Mouse (Mus musculus): ENCODE data around the gene Ppp1r26. TPM values are rescaled to one million over a fixed set of nuclear protein-coding genes. Genes with fewer than 3 reads are reported as not detected.

The Ppp1r26 gene
- total RNA-seq (2021), result 1 to 10 TPM; 6.9 to 7.4 TPM

DNA sequence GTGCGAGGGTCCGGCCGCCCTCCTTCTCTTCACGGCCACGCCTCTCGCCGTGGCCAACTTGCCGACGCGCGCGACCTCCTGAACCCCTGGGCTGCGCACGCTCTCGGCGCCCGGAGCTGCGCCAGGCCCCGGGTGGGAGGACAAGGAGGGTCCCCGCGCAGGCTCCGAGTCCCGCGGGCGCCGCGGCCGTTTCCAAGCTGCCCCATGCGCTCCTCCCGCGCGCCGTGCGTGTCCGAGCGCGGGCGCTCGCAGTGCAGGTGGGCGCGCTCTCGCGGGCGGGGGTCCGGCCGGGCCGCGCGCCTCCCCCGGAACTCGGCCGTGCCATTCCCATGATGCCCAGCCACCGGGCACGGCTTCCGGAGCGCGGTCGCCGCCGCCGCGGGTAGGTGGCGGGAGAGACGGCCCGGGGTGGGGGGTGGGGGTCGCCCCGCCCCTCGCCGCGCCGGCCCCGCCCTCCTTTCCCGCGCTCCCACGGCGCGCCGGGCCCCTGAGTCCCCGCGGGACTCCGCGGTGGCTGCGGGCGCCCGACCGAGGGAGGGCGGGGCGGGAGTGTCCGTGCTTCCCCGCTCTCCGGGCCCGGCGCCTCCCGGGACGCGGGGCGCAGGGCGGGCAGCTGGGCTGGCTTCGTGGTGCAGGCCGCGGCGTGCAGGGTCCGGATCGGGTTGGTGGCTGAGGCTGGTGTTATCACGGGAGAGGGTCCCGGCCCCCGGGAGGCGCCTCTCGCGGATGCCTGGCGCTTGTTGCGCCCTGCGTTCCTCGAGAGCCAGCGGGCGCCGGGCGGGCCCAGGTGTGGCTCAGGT is at the start of gene Ppp1r26:
Gene Ppp1r26 (plus strand): TSS at position 286 of the 800 bp plus-strand sequence.
- peak; percentile 39 for DNase-seq

DNA sequence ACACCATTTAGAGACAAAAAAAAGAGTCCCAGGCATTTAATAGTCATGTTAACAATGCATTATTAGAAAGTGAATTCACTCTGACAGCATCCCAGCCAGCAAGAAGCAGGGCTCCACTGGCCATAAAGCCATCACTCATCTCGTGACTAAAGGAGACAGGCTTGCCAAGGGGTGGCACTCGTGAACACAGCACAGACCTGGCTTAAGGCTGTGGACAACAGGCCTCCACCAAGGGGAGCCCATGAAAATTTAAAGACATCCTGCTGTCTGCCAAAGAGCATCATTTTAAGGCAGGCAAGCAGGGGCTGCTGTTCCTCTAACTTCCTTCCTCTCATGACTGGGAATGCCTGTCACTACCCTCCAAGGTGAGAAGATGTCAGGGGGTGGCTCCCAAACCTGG is 49.7 kb upstream of the Ppp1r26 start:
- no peak for DNase-seq

DNA sequence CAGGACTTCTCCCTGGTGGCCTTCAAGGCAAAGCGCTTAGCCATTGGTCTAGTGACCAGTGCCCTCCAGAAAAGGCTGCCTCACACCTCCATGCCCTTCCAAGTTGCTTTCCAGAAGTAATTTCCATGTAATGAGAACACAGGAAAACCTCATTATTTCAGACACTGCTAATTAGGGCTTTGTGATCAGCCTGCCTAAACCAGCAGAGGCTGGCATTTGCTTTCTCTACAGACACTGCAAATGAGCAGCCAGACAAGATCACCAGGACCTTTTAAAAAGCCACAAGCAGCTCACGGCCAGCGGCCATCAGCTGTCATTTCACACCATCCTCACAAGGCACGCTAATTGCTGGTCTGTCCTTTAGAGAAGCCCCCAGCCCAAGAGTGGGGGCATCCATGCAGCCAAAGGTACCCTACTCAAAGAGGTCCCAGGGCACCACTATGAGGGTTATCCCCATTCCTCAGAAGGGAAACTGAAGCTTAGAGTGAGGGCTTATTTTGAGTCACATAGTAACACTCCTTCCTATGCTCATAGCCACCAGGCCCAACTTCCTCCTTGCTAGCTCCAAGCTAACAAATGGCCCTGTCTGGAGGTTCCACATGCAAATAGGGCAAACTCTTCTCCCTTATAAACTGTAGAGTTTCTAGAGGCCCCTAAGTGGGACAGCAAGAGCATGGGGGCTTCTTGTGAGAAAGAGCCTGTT is 49.0 kb upstream of the Ppp1r26 start:
- no peak for DNase-seq

DNA sequence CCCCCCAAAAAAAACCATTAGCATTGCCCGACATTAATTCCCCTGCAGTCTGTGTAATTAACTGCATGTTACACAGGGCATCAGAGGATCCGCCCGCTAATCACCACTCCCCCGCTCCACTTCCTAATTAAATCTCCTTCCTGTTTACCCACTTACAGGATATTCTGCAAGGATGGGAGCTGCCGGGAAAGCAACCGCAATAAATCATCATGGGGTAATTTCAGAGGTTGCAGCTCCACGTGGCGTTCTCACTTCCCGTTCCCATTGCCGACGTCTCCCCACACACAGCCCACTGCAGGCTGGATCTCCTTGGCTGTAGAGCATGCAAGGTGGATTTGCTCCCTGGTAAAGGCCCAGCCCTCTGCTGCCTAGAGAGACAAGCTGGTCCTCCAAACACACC is 45.0 kb upstream of the Ppp1r26 start:
- peak; percentile 24 for DNase-seq

DNA sequence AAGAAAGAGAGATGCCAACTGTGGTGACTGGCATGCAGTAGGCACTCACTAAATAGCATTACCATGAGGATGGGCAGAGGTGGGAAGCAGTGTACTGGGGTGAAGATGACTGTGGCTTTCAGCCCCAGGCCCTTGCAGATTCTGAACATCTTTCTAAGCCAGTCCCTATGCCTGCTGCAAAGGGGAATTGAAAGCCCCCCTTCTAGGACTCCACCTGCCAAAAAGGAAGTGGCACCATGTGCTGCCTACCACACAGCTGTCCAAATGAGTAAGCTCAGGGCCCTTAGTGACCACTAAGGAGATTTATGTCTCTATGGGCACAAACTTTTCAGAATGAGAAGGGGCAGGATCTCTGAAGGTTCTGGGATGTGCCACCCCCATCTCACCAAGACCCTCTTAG is 44.5 kb upstream of the Ppp1r26 start:
- DNase-seq, result no peak

DNA sequence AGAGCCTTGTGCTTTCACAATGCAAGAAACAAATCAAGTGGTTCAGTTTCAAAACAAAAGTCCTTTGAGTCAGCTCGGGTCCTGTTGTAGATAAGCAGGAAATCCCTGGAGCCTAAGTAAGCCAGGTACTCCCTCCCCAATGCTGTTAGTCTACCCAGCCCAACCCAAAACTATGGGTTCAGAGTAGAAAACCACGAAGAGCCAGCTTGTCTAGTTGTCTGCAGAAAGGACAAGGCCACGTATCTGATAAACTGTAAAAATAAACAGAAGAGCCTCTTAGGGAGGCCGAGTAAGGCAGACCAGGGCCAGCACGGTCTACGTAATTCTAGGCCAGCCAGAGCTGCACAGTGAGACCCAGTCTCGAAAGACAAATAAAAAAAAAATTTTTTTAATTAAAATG is 38.8 kb upstream of the Ppp1r26 start:
- no peak for DNase-seq

DNA sequence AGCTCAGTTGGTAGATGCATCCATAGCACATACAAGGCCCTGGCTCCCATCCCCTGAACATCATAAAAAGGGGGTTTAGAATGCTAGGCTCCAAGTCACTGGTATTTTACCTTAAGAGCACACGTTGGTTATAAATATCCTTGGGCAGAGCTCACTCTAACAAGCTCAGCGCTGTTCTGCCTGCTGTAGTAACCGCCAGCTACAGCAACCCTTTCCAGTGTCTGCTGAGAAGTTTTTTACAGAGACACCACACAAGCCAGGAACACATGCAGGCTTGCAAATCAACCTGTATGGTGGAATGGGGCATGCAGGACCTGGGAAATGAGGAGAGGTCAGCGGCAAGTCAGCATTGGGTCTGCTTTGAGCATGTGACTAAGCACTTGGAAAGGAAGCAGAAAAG is 37.5 kb upstream of the Ppp1r26 start:
- no peak for DNase-seq

DNA sequence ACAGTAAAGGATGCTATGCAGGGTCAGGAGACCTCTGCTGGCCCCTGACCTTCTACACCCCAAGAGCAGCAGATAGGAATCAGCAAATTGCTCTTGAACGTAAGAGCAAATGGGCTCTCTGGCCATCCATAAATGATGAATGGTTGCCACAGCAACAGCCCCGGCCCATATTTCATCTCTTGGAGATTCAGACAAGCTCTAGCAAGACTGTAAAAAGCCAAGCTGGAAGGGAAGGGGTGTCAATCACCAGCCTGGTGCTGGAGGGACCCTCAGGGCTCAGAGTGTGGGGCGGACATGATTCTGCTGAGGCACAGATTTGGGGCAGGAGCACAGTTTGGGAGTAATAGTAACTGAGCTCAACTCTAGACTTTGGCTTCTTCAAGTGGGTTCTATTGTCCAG is 37.0 kb upstream of the Ppp1r26 start:
- DNase-seq, result no peak

DNA sequence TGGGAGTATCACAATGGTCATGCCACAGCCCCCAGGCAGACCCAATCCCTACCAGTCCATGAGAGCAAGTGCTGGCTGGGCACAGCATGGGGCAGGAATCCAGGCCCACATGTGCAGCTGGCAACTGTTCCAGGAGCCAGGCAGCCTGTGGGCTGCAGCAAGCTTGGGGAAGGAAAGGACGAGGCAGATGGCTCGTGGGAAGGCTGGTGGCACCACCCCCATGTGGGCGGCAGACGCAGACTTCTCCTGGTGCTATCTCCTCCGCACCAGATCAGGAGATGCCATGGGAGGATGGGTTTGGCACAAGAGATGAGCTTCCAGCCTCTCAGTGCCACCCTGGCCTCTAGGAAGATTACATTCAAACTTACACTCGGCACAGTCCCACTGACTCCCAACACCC is 33.7 kb upstream of the Ppp1r26 start:
- DNase-seq, result no peak

DNA sequence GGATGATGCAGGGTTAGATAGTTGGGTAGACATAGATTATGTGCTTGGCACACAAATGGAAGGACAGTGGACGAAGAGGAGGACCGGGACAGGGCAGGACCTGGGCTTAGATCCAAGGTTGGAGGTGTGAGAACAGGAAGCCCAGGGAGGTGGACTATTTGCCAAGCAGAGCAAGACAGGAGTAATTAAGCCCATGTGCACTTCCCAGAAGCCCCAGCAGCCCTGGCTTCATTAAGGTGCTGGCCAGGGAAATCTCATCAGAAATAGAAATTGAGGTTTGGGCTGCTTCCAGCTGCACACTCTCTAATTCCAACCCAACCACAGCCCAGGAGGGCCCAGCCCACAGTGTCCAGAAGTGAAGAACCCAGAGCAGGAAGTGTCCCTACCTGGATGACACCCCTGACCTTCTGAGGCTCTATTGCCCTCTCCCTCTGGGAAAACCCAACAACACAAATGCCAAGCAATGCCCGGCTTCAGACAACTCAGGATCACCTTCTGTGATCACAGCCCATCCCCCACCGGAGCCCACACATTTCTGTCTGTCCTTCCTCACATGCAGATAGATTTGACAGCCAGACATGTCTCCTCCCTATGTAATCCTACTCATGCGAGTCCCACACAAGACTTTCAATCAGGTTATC is 32.4 kb upstream of the Ppp1r26 start:
- DNase-seq, result no peak

DNA sequence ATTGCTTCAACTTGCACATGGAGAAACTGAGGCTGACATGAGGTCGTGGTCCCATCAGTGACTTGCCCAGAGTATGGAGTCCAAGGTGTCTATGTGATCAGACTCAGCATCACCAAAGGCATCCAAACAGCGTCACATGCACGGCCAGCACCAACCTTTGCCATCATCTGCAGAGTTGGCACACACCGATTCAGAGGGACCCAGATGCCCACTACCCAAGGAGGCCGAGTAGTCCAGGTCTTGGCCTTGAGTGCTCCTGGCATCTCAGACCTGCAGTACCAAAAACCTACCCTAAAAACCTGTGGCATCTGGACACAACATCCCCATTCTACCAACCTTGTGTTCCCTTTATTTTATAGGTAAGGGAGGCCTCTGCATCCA is 31.9 kb upstream of the Ppp1r26 start:
- DNase-seq, result no peak

DNA sequence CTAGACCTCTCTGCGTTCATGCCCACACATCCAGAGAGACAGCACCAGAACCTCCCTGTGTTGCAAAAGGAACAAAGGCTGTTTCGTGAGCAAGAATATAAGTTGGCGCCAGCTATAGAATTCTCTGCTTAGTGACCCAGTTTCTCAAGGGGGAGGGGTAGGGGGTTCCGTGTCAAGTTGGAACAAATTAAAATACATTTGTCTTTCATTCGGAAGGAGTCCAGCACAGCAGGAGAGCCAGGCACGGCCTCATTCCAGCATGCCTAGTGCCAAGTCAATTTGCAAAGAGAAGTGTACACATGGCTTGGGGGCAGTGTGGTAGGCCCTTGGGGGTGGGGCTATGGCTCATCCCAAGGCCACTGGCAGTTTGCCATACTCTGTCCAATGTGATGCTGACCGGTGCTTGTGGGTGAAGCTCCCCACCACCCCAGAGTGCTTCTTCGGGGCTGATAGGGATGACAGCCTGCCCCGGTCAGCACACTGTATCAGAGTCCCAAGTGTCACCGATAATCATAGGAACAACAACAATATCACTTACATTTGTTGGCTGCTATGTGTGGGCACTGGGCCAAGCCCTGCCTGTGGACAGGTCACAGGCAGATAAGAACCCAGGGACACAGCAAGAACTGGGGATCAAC is 31.1 kb upstream of the Ppp1r26 start:
- peak; percentile 58 for DNase-seq

DNA sequence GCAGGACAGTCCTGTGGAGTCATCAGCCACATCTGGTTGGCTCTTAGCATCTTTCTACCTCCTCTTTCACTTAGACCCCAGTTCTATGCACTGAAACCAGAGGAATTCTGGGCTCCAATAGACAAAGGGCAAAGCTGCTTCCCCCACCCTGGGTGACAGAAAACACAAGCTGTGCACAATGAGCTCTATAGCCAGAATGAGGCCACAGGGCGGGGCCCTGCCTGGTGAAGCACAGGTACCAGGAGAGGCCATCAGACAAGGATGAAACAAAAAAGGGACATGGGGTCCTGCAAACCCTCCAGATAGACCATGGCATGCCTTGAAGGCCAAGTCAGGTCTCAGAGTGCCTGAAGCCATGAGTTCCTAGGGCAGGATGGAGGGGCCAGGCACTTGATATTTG is 30.1 kb upstream of the Ppp1r26 start:
- DNase-seq, result no peak

DNA sequence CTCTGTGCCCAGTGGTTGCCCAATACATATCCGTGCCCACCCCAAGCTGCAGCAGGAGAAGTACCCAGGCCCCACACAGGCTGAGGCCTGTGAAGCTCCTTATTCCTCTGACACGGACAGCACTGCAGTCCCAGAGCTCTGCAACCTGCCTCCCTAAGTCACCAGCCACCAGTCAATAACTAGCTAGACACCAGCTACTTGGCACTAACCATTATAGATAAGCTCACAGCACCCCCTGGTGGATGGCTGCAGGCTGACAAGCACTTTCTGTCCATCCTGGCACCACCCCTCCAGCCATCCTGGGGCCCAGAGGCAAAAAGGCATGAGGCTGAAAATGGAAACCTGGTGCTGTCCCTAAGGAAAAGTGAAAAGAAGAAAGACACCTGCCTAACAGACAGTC is 28.6 kb upstream of the Ppp1r26 start:
- DNase-seq, result peak; percentile 94

DNA sequence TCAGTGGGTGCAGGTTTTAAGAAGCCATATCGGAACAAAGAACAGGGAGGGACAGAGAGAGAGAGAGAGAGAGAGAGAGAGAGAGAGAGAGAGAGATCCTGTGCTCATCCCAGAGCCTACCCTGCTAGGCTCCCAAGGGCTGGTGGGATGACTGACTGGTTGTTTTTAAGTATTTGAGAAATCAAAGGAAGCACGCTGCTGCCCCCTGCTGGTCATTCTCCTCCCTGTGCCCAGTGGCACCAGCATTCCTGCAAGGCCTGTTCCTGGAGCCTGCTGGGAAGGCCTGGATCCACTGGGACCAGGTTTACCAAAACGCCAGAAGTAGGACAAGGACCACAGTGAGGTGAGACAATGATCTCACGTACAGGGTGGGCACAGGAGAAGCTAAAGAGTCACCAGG is 26.7 kb upstream of the Ppp1r26 start:
- DNase-seq, result peak; percentile 93

DNA sequence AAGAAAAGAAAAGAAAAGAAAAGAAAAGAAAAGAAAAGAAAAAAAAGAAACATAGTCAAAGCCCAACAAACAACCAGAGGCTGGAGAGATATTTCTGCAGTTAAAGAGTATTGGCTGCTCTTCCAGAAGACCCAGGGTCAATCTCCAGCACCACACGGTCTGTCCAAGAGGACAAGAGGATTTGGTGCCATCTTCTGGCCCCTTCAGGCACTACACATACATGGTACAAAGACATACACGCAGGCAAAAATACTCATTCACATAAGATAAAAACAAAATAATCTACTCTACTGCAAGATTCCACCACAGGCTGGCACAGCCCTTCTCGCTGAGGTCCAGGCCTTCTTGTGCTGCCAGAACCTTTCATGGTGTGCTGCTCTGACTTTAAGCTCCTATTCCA is 23.4 kb upstream of the Ppp1r26 start:
- DNase-seq, result peak; percentile 53

DNA sequence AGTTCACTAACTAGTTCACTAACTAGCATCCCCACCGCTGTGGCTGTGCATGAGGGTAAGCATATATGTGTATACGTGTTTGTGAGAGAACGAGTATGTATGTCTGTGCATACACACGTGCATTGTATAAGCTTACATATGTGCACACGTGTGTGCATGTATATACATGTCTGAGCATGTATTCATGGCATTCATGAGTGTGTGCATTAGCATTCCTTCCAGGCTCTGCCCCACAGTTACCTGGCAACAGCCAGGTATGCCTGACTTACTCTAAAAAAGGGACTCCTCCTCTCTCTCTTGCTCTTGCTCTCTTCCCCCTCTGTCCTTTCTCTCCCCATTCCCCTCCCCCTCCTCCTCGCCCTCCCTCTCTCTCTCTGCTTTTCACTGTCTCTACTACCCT is 19.4 kb upstream of the Ppp1r26 start:
- no peak for DNase-seq

DNA sequence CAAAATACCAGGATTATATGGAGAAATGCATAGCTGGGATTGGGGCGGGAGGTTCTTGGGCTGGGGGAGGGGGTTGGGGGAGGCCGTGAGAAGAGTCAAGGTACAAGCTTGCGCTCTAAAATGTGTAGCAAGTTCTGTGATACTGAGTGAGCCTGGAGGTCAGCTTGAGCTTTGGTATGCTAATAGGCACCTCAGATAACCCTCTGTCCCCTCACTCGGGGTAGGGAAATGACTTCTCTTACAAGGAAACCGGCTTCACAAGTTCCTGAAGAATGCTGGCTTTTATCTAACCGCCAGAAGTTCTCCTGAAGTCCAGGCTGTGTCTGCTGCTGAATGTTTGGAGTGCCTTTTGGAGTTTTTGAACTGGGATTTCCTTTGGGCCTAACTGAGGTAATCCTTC is 15.8 kb upstream of the Ppp1r26 start:
- no peak for DNase-seq

DNA sequence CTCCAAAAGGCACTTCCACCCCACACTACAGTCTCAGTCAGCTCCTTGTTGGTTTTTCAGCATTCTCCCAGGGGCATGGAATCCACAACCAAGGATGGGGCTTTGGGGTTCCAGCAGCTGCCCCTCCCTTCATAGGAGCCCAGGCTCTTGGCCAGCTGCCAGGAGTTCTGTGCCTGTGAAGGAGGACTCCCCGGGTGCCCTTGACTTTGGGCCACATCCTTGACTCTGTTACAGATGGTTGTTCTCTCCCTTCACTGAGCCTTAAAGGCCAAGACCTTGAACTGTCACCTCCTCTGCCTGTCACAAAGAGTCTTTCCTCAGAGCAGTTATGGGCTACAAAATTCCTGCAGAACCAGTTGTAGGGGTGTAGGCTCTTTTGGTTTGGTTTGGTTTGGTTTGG is 13.8 kb upstream of the Ppp1r26 start:
- no peak for DNase-seq

DNA sequence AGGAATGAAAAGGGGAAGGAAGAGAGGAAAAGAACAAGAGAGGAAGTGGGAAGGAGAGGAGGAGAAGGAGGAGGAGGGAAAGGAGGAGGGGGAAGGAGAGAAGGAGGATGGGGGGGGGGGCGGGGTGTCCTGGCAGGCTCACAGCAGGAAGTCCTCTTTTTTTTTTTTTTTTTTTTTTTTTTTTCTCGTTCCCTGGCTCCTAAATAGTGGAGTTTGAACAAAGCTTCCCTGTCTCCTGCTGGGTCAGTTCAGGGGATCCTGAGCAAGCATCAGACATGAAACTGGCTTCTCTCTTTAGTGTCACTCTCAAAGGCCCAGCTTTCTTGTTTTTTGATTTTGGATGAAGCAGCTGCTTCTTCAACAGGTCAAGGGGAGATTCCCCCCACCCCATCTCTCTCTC is 13.1 kb upstream of the Ppp1r26 start:
- DNase-seq, result no peak

DNA sequence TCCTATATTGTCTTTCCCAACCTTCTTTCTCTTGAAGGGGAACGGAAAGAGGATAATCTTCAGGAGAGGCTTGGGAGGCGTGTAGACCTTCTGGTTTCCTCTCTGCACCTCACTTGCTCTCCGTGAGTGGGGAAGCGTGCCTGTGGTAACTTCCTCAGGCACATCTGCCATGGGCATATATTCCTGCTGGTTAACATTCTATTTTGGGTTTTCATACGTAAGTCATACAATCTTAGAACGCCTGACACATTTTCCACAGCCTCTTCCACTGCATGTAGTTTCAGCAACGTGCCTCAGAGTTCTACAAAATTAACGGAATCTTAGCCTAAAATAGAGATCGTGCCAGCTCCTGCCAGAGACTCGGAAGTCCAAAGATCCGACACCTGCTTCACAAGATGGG is 11.2 kb upstream of the Ppp1r26 start:
- no peak for DNase-seq

DNA sequence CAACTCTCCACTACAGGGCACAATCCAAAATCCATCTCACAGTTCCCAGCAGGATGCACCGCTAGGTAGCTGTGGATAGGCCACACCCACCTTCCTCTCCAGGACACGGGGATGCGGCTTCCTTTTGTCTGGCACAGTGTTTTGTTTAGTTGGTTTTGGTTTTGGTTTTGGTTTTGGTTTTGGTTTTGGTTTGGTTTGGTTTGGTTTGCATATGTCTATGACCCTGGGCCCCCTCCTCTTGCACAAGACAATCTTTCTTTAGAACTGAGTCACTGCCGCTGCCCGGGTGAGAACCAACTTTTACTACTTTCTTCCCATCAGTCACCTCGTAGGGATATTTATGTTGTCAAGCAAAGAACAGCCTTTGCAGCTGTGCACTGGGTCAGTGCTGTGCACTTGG is 5.8 kb upstream of the Ppp1r26 start:
- DNase-seq, result no peak

DNA sequence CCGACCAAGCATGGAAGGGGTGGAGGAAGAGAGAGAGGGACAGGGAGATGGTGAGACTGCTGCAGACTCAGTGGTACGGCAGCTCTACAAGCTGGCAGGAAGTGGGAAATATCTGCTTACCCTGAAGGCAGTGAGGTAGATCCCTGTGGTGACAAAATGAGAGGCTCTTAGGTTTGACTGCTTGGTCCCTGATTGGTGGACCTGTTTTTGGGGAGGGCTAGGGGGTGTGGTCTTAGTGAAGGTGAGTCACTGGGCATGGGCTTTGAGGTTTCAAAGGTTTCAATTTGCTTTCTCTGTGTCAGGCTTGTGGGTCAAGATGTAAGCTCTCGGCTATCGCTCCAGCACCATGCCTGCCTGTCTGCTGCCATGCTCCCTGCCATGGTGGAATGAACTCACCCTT is 1.5 kb upstream of the Ppp1r26 start:
- no peak for DNase-seq

DNA sequence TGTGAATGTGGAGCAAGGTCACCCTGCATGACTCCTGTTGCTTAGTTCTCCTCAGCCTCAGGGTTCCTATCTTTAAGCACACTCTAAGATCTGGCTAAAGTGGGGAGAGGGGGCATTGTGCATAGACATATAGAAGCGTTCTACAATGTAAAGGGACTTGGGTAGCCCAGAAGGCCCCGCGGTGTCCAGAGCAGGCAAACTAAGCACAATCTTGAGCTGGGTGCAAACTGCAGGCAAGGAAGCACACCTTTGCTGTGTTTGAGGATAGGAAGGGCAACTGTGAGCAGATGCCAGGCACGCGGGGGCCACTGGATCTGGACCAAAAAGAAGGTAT is 452 bp upstream of the Ppp1r26 start:
- DNase-seq, result no peak

Data from heart, postnatal 4 days (tissue).